Mouse (Mus musculus) hindbrain, embryonic 10.5 days (tissue): ENCODE data around the gene Sec13. TPM values are rescaled to one million over a fixed set of nuclear protein-coding genes. Genes with fewer than 3 reads are reported as not detected.
A peak's percentile ranks its signal among the peaks of the same experiment; 100 is the strongest.
"Not testable (repeated sequence)": the region's sequence is repeated elsewhere in the genome, so short reads cannot be mapped to it uniquely, and the experiment has no call there.

ENCODE experiments used
- DNase-seq: peaks from one replicate; pipeline ENCODE4 v3.0.0-alpha.2; 2017; ENCODE audit warnings: low spot score
- H3K27ac ChIP-seq: fragments of 300-500 bp; sonication (generic); 2 replicates; pipeline ENCODE4 v1.5.1; 2016; ENCODE audit warnings: mild to moderate bottlenecking, moderate library complexity
- H3K27me3 ChIP-seq: fragments of 300-500 bp; sonication (generic); 2 replicates; pipeline ENCODE4 v1.6.1; 2016; ENCODE audit warnings: mild to moderate bottlenecking; ENCODE audit not compliant: poor library complexity, insufficient read depth, severe bottlenecking
- H3K36me3 ChIP-seq: fragments of 300-500 bp; sonication (generic); 2 replicates; pipeline ENCODE4 v1.6.1; 2016; ENCODE audit warnings: mild to moderate bottlenecking, moderate library complexity
- H3K4me1 ChIP-seq: fragments of 300-500 bp; sonication (generic); replicated peaks from 2 replicates; pipeline ENCODE4 v1.6.1; 2016; ENCODE audit warnings: mild to moderate bottlenecking
- H3K4me3 ChIP-seq: fragments of 300-500 bp; sonication (generic); 2 replicates; pipeline ENCODE4 v1.5.1; 2016; ENCODE audit warnings: mild to moderate bottlenecking, moderate library complexity
- H3K9me3 ChIP-seq: fragments of 300-500 bp; sonication (generic); 2 replicates; pipeline ENCODE4 v1.6.1; 2016; ENCODE audit warnings: mild to moderate bottlenecking, moderate library complexity
- WGBS: fragments of 180-500 bp; shearing (Covaris S2); methylation state at CpG from one replicate; pipeline ENCODE4 v1.1.7; 2016; 5-methylcytosine and 5-hydroxymethylcytosine counted together
- polyA plus RNA-seq: library from polyadenylated mRNA; unstranded; fragments of >200 nt; fragmentation: Nextera tagmentation; extraction: Ambion mirVana; gene quantifications from 2 replicates; pipeline ENCODE4 v1.2.1, GENCODE M21; 2016

Gene Sec13
- polyA plus RNA-seq, 1 experiment from 2014 or later, result 296 TPM

DNA sequence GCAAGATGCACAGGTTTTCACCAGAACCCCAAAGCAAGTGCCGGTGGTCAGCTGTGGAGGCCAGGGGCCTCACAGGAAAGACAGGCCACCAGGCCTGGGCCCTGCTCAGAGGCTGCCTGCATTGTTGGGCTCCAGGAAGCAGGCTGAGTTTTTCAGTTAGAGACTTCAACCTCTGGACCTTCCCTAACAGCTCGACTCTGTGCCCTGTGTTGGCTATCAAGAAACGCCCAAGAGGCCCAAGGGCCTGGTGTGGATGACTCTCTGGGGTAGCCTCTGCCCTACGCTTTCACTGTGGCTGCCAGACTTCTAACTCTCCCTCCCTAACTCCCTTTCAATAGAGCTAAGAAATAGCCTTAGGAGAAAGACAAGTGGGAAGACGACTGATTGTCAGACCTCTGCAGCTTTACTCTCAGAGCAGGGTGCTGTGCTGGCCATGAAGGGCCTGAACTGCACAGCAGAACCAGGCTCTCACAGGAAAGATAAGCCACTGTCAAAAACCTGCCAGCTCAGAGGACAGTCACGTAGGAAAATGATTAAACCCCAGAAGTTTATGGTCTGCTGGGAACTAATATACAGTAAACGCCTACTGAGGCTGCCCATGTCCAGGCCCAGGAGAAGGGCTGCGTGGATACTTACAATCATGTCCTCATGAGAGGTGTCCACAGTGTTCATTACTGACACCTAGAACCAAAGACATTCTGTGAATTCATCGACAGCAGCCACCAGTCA, 3.1 kb downstream of the Sec13 start:
- no peak for DNase-seq
- Histone ChIP-seq H3K4me1 (peaks cover 16% of the 10 kb centered on the region), H3K4me3 (no peak overlapping the region), H3K27ac (no peak overlapping the region), H3K36me3 (peaks cover 63% of the 10 kb centered on the region), H3K27me3 (no peaks in the 10 kb centered on the region), H3K9me3 (no peaks in the 10 kb centered on the region)
- 95% methylated on average over 9 of the region's 9 CpGs for WGBS

DNA sequence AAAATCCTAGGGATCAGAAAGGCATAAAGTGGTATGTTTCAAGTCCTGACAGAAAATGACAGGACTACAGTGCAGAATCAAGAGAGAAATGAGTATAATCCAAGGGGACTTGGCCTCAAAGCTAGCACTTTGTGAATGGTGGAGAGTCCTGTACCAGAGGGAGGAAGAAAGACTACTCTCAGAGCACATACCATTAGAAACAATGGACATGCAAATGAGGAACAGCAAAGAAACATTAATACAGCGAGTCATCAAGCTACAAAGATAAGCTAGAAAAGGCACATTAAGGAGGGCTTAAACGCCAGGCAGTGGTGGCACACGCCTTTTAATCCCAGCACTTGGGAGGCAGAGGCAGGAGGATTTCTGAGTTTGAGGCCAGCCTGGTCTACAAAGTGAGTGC, 9.2 kb downstream of the Sec13 start:
- 97% methylated on average over 3 of the region's 3 CpGs for WGBS
- no peaks in the 10 kb centered on the region for H3K9me3 ChIP-seq
- H3K27me3 ChIP-seq, result no peaks in the 10 kb centered on the region
- no peak overlapping the region for H3K27ac ChIP-seq
- no peaks in the 10 kb centered on the region for H3K4me1 ChIP-seq
- H3K36me3 ChIP-seq, result peaks cover 100% of the 10 kb centered on the region
- DNase-seq, result no peak
- H3K4me3 ChIP-seq, result no peak overlapping the region

DNA sequence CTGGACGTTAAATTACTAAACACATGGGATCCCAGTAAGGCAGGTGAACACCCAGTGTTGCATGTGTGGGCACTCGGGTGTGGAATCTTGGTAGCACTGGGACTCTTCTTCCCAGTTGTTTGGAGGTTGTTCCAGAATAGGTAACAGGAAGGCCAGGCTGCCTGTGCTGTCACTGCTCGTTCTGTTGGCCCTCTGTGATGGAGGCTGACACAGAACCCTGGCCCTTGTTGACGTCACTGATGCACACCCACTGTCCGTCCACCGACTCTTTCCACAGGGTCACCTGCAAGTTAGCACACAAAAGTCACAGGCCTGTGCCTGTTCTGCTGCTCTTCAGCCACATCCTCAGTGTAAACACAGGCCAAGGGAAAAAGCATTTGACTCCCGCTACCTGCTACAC, 12.4 kb downstream of the Sec13 start:
- Histone ChIP-seq H3K27me3 (no peaks in the 10 kb centered on the region), H3K36me3 (peaks cover 91% of the 10 kb centered on the region), H3K27ac (no peak overlapping the region), H3K4me3 (no peak overlapping the region), H3K9me3 (no peaks in the 10 kb centered on the region), H3K4me1 (no peaks in the 10 kb centered on the region)
- WGBS, result 91% methylated on average over 7 of the region's 7 CpGs
- DNase-seq, result no peak

DNA sequence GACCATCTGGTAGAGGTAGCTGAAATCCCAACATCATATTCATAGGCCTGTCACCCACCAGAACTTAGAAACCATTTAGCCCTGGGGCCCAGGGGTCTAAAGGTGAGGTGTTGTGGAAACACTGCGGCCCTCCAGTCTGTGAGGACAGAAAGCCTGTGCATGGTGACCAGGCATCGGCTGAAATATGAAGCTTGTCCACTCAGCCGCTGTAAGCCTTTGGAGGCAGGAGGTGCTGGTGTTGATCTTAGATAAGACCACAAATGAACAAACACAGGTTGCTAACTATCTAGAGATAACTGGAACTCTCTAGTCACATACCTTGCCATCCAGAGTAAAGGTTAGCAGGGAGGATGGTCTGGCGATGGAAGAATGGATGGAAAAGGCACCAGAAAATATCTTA, 19.5 kb downstream of the Sec13 start:
- Histone ChIP-seq H3K36me3 (peaks cover 82% of the 10 kb centered on the region), H3K27me3 (no peaks in the 10 kb centered on the region), H3K4me3 (no peak overlapping the region), H3K27ac (no peak overlapping the region), H3K9me3 (no peaks in the 10 kb centered on the region), H3K4me1 (no peaks in the 10 kb centered on the region)
- DNase-seq, result no peak
- 91% methylated on average over 4 of the region's 4 CpGs for WGBS

DNA sequence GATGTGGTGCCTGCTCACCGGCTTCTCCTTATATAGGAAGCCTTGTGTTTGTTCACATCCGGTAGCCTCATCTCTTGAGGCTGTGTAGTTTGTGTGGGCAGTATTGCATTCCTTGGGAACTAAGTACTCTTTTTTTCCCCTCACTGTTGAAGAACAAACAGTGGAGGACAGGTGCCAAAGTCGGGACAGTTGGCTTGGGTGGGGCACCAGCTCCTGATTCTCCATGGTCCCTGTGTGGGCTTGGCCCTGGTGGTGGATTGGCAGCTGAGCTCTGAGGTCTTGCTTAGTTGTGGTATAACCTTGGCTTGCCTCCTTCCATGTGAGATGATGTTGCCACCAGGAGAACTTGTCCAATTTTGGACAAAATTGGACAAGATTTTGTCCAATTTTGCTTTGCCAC, 20.7 kb downstream of the Sec13 start, which contains the start of gene Ghrl:
Gene Ghrl (minus strand): TSS at position 3 of the 400 bp plus-strand sequence.
- Histone ChIP-seq H3K36me3 (peaks cover 82% of the 10 kb centered on the region), H3K4me3 (no peak within 1 kb of the TSS)
- WGBS, result 90% methylated on average over 3 of the region's 3 CpGs

DNA sequence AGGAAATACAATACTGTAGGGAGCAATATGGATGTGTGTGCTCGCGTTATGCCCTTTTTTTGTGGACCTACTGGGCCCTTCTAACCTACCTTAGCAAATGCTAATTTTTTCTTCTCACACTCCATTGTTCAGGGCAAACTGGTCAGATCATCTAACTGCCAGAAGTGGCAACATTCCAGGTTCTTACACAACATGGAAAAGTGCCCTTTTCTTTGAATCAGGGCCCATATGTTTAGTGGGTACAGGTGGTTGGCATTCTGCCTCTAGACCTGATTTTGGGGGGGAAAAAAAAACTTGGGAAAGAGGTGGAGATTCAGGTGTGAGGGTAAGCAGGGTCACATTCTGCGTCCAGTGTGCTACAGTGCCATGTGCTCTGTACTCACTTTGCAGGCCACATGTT, 23.0 kb downstream of the Sec13 start:
- Histone ChIP-seq H3K4me1 (no peaks in the 10 kb centered on the region), H3K27me3 (no peaks in the 10 kb centered on the region), H3K27ac (no peak overlapping the region), H3K36me3 (peaks cover 96% of the 10 kb centered on the region), H3K4me3 (no peak overlapping the region), H3K9me3 (no peaks in the 10 kb centered on the region)
- 91% methylated on average over 3 of the region's 3 CpGs for WGBS
- no peak for DNase-seq

More for the DNA sequence above, 20.7 kb downstream of the Sec13 start, which contains the start of gene Ghrl:
- H3K27ac ChIP-seq, result no peak within 1 kb of the TSS
- no peaks in the 10 kb centered on the region for H3K4me1 ChIP-seq
- no peaks in the 10 kb centered on the region for H3K9me3 ChIP-seq
- DNase-seq, result no peak
- H3K27me3 ChIP-seq, result no peaks in the 10 kb centered on the region

DNA sequence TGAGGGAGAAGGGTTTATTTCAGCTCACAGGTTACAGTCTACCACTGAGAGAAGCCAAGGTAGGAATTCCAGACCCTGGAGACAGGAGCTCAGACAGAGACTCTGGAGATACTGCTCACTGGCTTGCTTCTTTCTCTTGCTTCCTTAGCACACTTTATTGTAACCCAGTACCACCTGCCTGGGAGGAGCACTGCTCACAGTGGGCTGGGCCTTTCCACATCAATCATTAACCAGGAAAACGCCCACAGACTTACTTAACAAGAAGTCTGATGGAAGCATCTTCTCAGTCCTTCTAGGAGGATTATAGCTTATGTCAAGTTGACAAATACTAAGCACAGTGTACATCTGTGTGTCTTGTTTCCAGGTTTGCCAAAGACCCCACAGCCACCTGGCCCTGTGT, 25.7 kb downstream of the Sec13 start:
- 84% methylated on average over 1 of the region's 1 CpGs for WGBS
- no peak overlapping the region for H3K4me3 ChIP-seq
- no peak overlapping the region for H3K27ac ChIP-seq
- H3K27me3 ChIP-seq, result no peaks in the 10 kb centered on the region
- H3K4me1 ChIP-seq, result no peaks in the 10 kb centered on the region
- no peaks in the 10 kb centered on the region for H3K9me3 ChIP-seq
- peaks cover 99% of the 10 kb centered on the region for H3K36me3 ChIP-seq
- no peak for DNase-seq

DNA sequence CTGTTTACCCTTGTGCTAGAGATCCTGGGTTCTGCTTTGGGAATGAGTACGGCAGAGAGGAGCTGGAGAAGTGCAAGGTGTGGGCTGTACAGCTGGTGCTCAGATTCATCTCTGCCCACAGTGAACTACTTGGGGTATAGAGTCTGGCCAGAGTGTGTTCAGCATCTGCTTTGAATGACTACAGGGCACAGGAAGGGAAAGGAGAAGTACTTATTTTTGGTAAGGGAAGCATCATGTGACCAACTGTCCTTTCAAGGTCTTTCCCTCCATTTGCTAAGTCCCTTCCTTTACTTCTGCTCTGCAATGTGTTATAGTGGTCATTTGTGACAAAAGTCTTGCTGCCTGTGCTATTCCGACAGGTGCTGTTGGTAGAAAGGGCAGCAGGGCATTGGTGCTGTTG, 26.3 kb downstream of the Sec13 start:
- H3K36me3 ChIP-seq, result peaks cover 99% of the 10 kb centered on the region
- no peaks in the 10 kb centered on the region for H3K4me1 ChIP-seq
- no peak overlapping the region for H3K4me3 ChIP-seq
- 93% methylated on average over 2 of the region's 2 CpGs for WGBS
- H3K9me3 ChIP-seq, result no peaks in the 10 kb centered on the region
- no peak overlapping the region for H3K27ac ChIP-seq
- no peak for DNase-seq
- H3K27me3 ChIP-seq, result no peaks in the 10 kb centered on the region

DNA sequence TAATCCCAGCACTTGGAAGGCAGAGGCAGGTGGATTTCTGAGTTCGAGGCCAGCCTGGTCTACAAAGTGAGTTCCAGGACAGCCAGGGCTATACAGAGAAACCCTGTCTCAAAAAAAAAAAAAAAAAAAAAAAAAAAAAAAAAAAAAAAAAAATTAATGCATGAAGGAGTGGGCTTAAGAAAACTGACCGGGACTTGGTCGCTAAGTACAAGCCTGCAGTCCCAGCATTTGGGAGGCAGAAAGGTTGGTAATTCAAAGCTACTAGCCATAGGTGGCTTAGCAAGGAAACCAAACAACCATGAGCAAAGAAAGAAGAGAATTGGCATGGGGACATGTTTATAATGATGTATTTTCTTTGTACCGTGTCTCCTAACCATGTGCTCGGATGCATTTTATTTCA, 27.2 kb downstream of the Sec13 start:
- 96% methylated on average over 5 of the region's 5 CpGs for WGBS
- H3K4me3 ChIP-seq, H3K4me1 ChIP-seq, H3K27me3 ChIP-seq, H3K27ac ChIP-seq, H3K9me3 ChIP-seq, DNase-seq: not testable (repeated sequence)
- H3K36me3 ChIP-seq, result peaks cover 99% of the 10 kb centered on the region

DNA sequence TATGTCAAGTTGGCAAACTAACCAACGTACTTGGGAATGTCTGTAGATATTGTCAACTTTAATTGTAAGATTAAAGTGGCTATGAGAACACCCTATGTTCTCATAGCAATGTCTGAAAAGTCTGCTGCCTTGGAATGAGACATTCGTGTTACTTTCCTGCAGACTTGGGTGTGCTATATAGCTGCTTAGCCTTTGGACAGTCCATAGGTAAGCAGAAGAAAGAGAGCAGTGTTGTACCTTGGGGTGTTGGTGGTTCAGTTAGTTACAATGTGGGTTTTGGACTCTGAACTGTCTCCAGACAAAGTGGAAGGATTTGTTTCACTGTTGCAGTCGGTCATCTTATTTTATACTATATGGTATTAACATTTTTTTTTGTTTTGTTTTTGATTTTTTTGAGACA, 27.8 kb downstream of the Sec13 start:
- H3K27me3 ChIP-seq, result no peaks in the 10 kb centered on the region
- no peaks in the 10 kb centered on the region for H3K4me1 ChIP-seq
- H3K36me3 ChIP-seq, result peaks cover 99% of the 10 kb centered on the region
- H3K4me3 ChIP-seq, result no peak overlapping the region
- 93% methylated on average over 3 of the region's 3 CpGs for WGBS
- H3K27ac ChIP-seq, result no peak overlapping the region
- H3K9me3 ChIP-seq, result no peaks in the 10 kb centered on the region
- DNase-seq, result no peak

DNA sequence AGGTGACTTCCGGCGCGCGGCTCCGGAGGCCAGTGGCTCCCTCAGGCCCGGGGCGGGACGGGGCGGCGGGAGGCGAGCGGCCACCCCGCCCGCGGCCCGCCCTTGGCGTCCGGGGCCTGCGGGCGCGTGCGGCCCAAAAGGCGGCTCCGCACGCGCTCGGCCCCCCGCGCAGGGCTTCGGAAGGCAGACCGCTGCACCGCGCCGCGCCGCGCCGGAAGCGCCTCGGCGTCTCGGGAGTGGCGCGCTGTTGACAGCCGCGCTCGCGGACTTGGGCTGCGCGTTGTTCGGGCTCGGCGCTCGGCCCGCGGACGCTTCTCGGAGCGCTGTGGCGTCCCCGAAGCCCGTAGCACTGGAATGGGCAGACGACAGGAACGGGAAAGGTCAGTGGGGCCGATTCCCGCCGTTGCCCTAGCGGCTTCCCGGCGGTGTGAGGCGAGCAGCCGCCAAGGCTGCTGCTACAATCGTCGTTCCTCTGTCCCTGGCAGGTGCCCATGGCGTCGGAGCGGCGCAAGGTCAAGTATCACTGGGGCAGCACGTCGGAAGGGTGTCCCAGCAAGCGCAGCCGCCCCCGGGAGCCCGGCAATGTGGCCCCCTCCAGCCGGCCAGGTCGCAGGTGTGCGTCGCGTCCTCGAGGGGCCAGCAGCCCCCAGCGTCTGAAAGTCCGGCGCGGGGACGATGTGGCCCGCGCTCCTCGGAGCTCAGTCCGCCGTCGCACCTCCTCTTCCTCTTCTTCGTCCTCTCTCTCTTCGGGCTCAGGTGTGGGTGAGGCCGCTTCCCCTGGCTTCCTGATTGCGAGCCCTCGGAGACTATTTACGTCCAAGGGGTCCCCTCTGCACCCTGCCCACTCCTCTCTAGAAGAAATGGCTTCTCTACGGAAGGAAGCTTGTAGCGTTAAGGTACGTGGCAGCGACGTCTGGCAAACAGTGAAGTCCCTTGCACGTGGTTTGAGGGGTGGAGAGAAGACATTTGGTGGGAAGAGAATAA, 43.0 kb downstream of the Sec13 start:
- WGBS, result under 1% methylated on average over 113 of the region's 113 CpGs
- no peaks in the 10 kb centered on the region for H3K27me3 ChIP-seq
- H3K9me3 ChIP-seq, result no peaks in the 10 kb centered on the region
- peak overlapping the region; percentile 92 for H3K27ac ChIP-seq
- H3K36me3 ChIP-seq, result peaks cover 31% of the 10 kb centered on the region
- peaks cover 32% of the 10 kb centered on the region for H3K4me1 ChIP-seq
- DNase-seq, result peak; percentile 26
- peak overlapping the region; percentile 95 for H3K4me3 ChIP-seq

DNA sequence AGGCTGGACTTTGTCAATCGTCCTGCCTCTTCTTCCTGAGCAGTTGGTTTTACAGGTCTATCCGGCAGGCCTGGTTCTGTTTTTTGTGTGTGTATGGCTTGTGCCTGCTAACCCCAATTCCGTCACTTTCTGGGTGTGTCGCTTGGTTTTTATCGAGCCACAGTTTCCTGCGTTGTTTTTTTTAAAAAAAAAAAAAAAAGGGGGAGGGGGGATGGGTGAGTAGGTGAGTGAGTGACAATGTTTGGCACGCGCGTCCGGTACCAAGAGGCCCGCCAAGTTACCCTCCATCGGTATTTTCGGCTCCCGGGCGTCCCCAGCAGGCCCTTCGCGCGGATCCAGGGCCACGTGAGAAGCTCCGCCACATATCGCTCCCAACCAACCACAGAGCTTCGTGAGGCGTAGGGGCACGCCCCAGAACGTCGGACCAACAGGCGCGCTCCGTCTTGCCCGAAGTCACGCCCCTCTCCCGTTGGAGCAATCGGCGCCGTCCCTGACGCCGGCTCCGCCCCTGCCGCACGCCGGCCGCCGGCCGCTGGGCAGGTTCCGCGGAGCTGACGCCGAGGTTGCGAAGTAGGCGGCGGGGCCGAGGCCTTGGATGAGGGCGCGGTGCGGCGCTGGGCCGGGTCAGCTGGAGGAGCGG, 43.8 kb downstream of the Sec13 start, which contains the start of gene Tatdn2:
Gene Tatdn2 (plus strand): TSS at position 469 of the 640 bp plus-strand sequence.
- peak; percentile 96 for DNase-seq
- Histone ChIP-seq H3K27me3 (no peaks in the 10 kb centered on the region), H3K4me3 (peak within 1 kb of the TSS; percentile 95), H3K36me3 (peaks cover 23% of the 10 kb centered on the region), H3K4me1 (peaks cover 32% of the 10 kb centered on the region), H3K9me3 (no peaks in the 10 kb centered on the region), H3K27ac (peak within 1 kb of the TSS; percentile 92)
- under 1% methylated on average over 58 of the region's 58 CpGs for WGBS
